Mouse (Mus musculus): ENCODE results near the gene Lrrc71.

Lrrc71 gene

GRCm38 (mm10) chr3:87724556-87724955 lies 23.9 kb downstream of the Lrrc71 start:
- peak; percentile 18 for DNase-seq (ENCODE audit: low read depth, low spot score)

GRCm38 (mm10) chr3:87718525-87718924 lies 29.9 kb downstream of the Lrrc71 start:
- DNase-seq (ENCODE audit: low read depth, low spot score) = no peak

Measured in mesoderm, embryonic 11.5 days (tissue).